Mouse (Mus musculus): Measurements from ENCODE around the gene Zdhhc7.

Zdhhc7 gene

DNA sequence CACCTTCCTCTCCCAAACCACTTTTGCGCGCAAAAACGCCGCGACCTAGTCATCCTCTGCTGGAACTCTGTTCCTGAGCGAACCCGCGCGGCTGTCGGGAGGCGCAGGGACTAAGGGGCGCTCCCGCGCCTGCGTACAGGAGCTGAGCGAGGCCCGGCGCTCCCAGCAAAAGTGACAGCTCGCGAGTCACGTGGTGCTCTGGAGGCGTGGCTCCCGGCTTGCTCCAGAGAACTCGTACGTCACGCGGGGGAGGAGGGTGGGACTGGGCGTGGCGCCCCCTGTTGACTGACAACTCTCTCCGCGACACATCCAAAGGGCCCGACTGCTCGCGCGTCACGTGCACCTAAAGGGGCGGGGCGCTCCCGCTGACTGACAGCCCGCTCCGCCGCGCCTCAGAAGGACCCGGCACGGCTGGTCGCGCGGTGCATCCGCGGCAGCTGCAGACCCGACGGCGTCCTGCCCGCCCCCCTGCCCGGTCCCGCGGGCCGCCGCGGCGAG, 12.5 kb upstream of the Zdhhc7 start, which contains the start of gene 6430548M08Rik:
6430548M08Rik (plus strand) TSS at position 395 of the 498 bp plus-strand sequence.
- peak; percentile 100 for DNase-seq (ENCODE audit: low spot score)

- no peak for DNase-seq (ENCODE audit: low spot score)
Measured at GRCm38 (mm10) chr8:120113306-120113705, 12.0 kb upstream of the Zdhhc7 start.

- DNase-seq (ENCODE audit: low spot score), result no peak
Measured at GRCm38 (mm10) chr8:120112535-120112934, 11.3 kb upstream of the Zdhhc7 start.

- no peak for DNase-seq (ENCODE audit: low spot score)
Measured at GRCm38 (mm10) chr8:120111382-120111781, 10.1 kb upstream of the Zdhhc7 start.

DNA sequence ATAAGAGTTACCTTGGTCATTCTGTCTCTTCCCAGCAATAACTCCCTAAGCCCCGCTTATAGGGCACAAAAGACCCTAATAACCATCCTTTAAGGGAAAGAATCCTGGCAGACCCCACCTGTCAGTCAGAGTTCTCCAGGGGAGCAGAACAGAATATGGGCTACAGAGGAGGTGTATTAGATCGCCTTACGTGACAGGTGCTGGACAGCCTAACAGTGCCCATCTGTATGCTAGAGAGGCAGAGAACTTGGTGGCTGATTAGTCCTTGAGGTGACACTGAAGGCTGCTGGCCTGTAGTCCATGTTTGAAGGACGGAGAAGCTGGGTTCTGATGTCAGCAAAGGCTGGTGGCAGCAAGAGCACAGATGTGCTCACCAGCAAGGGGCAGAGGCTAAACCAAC, 9.7 kb upstream of the Zdhhc7 start:
- DNase-seq (ENCODE audit: low spot score), result no peak

DNA sequence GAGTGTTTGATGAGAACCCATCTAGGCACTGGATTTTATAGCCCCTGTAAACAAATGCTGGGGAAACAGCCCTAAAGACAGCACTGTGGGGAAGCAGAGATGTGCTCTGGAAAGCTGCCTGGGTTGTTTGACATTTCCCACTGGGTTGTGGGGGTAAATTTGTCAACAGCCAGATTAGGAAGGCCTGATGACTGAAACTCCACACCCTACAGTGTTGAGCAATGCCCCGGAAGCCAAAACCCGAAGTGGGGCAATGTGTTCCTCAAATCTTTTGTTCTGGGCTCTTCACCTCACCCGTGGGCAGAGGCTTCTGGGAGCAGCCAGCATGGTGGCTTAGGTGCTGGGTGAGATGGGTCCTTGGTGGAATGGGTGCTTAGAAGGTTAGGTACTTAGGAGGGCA, 7.9 kb upstream of the Zdhhc7 start:
- no peak for DNase-seq (ENCODE audit: low spot score)

GRCm38 (mm10) chr8:120104721-120105272, 3.5 kb upstream of the Zdhhc7 start:
- no peak for DNase-seq (ENCODE audit: low spot score)

DNA sequence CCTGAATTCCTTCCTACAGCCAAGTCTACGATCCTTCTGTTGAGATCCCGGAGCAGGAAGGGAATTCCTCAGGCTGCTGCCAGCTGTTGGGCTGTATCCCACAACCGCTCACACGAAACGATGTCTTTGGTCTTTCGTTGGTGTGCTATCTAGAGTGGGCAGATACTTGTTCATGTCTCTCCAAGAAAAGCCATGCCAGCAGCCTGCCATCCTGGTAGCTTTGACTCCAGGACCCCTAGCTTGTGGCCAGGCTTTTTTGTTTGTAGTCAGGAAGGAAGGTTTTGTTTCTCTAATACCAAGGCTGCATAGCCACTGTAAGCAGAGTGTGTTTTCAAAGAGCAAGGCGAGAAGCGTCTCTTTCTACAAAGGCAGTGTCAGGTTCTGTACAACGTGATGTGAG, 2.6 kb upstream of the Zdhhc7 start:
- no peak for DNase-seq (ENCODE audit: low spot score)

DNA sequence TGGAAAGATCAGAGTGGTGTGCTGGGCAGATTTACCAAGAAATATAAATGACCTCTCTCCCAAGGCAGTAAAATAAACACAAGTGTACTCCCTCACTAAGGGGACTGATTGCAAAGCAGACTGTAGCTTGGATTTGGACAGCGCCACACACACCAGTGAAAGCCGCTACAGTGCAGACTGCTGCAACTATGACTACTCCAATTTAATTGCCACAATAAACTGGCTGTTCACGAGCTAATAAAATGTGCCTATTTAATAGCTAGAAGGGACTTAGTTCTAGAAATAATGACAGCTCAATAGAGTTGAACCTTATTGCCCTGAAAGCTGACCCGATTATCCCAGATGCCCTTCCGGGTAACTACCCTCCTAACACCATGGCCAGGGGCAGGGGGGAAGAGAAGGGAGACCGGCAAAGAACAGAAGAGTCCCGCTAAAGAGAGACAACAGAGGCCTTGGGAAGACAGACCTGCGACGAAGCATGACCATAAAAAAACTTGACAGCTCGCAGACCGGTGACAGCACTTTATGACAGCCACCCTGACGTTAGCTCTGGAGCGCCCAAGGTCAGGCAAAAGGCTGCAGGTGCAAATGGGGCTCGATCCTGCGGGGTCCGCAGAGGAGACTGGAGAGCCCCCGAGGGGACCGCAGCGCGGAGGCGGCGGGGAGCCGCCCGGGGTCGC, 754 bp downstream of the Zdhhc7 start:
- no peak for DNase-seq (ENCODE audit: low spot score)

GRCm38 (mm10) chr8:120096486-120096885, 4.8 kb downstream of the Zdhhc7 start:
- DNase-seq (ENCODE audit: low spot score), result no peak

- DNase-seq (ENCODE audit: low spot score), result no peak
Measured at GRCm38 (mm10) chr8:120094801-120095200, 6.5 kb downstream of the Zdhhc7 start.

DNA sequence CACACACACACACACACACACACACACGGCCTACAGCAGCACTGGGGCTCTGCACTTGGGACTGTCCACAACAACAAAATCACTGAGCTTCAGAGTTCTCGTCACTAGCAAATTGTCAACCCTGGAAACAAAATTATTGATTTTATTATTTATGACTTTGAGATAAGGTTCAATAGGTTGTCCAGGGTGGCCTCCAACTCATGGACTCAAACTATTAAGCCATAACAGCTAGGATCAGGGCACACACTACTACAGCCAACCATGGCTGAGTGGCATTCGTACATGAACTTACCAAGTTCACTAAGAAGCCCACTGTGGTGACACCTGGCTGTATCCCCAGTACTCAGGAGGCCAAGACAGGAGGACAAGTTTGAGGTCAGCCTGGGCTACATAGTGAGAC, 8.2 kb downstream of the Zdhhc7 start:
- DNase-seq (ENCODE audit: low spot score), result no peak

GRCm38 (mm10) chr8:120091032-120091431, 10.2 kb downstream of the Zdhhc7 start:
- DNase-seq (ENCODE audit: low spot score), result no peak

DNA sequence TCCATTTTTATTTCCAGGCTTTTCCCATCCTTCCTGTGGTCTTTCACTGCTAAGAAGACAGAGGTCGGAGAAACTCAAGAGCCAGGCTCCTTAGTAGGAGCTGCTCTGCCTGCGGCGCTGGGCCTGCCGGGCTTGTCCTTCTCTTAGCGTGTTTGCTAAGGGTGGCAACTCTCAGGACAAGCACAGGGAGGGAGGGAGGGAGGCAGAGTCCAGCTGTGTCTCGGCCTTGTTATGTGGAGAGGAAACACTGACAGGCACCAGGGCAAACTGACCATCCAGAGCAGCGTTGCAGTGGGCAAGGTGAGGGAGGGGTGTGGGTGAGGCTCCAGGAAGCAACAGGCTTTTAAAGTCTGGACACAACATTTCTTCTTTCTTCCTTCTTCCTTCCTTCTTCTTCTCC, 11.8 kb downstream of the Zdhhc7 start:
- no peak for DNase-seq (ENCODE audit: low spot score)

GRCm38 (mm10) chr8:120084783-120085182, 16.5 kb downstream of the Zdhhc7 start:
- DNase-seq (ENCODE audit: low spot score), result no peak

DNA sequence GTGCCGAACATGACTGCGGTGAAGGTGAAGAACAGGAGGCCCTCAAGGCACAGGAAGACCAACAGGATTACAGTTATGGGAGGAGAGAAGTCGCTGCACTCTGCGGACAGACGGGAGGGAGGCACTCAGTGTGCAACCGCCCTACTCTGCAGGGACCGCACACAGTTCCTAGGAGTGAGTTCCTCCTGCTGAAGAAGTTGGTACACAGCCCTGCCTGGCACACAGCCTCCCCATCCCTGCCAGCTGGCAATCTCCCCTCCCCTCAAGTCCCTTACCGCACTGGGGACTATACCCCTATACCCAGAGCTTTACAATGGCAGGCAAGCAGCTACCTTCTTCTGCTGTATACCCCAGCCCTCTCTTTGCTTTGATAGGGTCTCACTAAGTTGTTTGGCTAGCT, 18.0 kb downstream of the Zdhhc7 start:
- no peak for DNase-seq (ENCODE audit: low spot score)

GRCm38 (mm10) chr8:120079361-120079760, 21.9 kb downstream of the Zdhhc7 start:
- no peak for DNase-seq (ENCODE audit: low spot score)

- peak; percentile 84 for DNase-seq (ENCODE audit: low spot score)
Measured at GRCm38 (mm10) chr8:120078080-120078479, 23.2 kb downstream of the Zdhhc7 start.

- no peak for DNase-seq (ENCODE audit: low spot score)
Measured at GRCm38 (mm10) chr8:120075347-120075746, 25.9 kb downstream of the Zdhhc7 start.

GRCm38 (mm10) chr8:120074516-120074915, 26.8 kb downstream of the Zdhhc7 start:
- no peak for DNase-seq (ENCODE audit: low spot score)

GRCm38 (mm10) chr8:120072827-120073226, 28.5 kb downstream of the Zdhhc7 start:
- no peak for DNase-seq (ENCODE audit: low spot score)

DNA sequence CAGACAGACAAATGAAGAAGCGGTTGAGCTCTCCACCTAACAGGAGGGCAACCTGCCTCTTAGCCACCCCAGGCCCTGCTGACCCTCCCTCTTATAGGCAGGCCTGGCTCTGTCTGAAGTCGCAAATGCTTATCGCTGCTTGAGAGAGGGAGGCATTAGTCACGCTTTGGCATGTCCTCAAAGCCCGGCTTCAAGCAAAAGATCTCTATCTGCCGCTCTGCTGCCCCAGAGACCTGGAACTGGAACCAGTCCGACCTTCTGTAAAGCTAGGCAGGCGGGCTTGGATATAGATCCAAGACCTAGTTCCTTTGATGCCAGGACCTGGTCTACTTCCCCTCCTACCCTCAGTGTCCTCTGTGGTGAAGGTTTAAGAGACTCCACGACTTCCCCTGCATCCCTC, 29.0 kb downstream of the Zdhhc7 start:
- no peak for DNase-seq (ENCODE audit: low spot score)

DNA sequence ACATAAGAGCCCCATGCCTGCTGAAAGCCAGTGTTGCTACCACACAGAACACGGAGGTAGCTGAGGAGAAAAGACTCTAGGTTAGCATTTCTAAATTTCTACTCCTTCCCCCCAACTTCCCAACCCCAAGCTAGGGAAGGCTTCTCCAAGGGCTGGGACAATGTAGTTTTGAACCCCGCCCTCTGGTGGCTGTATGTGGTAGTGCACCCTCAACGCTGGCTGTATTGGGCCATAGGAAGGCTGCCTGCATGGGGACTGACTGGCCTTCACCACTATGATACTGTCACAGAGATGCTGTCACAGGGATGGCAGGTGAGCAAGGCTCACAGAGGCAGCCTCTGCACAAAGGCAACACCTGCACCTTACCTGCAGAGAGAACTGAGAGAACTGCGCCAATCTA, 29.6 kb downstream of the Zdhhc7 start:
- DNase-seq (ENCODE audit: low spot score), result peak; percentile 86

Data from embryo, embryonic 10 days (tissue).